Comparison of ENCODE assay signal across 9 mouse cellular contexts in the genomic region with DNA sequence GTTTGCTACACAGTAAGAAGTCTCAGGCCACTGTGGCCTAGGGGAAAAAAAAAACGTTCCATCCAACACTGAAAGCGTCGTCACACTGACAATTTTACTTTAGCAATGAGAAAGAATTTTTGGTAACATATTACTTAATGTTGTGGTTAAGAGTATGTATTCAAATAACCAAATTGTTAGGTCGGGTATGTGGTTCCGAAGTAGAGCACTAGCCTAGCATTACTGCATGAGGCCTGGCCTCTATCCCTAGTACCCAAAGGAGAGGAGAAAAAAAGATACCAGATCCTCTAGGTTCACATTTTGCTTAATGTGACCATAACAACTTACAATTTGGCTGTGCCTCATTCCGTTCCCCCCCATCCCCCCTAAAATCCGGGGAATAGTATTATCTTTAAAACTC. TPM values are rescaled to one million over a fixed set of nuclear protein-coding genes. Genes with fewer than 3 reads are reported as not detected.
DNase-seq lines count a peak whose midpoint lies in the region; ATAC-seq and TF ChIP-seq lines count a peak whose summit lies in the region.
"Had no signal": no experiment of that assay in that cellular context is flagged by ENCODE, and none has a peak within 500 bp of the region (broad histone marks: within the 10 kb centered on the region; RNA-seq: fewer than 3 reads in every experiment).

No protein-coding gene starts in this region.

- H3K9ac ChIP-seq in ES-E14 (ENCODE audit: insufficient read depth, low read depth, low read length, poor library complexity, severe bottlenecking): peak overlapping the region; percentile 92; the same call in 1 of the 2 replicates
- H3K9ac ChIP-seq in forebrain, embryonic 13.5 days: peak overlapping the region; percentile 96
- peak overlapping the region; percentile 81 for H3K9ac ChIP-seq in limb, embryonic 14.5 days (ENCODE audit: low read depth, low read length, severe bottlenecking)

- no peaks in the 10 kb centered on the region for H3K4me1 ChIP-seq in ES-E14 (ENCODE audit: control insufficient read depth in 2 of 2, insufficient read depth in 2 of 2, low read length in 2 of 2, poor library complexity in 1 of 2)
- H3K4me1 ChIP-seq in forebrain, embryonic 13.5 days: peaks cover 13% of the 10 kb centered on the region
- peaks cover 7% of the 10 kb centered on the region for H3K4me1 ChIP-seq in limb, embryonic 14.5 days (ENCODE audit: control insufficient read depth, insufficient read depth, low read length)

- peak overlapping the region; percentile 16; the same call in 1 of the 2 replicates for H3K27ac ChIP-seq in ES-E14 (ENCODE audit: insufficient read depth, low read depth, low read length, poor library complexity, severe bottlenecking)
- peak overlapping the region; percentile 88 for H3K27ac ChIP-seq in forebrain, embryonic 13.5 days
- peak overlapping the region; percentile 85 for H3K27ac ChIP-seq in limb, embryonic 14.5 days (replicated peaks; ENCODE audit: low read depth, low read length)

- 19% methylated on average over 7 of the region's 7 CpGs for WGBS in forebrain, embryonic 13.5 days
- WGBS in limb, embryonic 14.5 days: 17% methylated on average over 7 of the region's 7 CpGs

- in situ Hi-C loops in ES-E14 (cut with MboI; ENCODE audit: low sequenced_read_pairs in 2 of 2, unreplicated experiment in 2 of 2): no loop called here

- peak overlapping the region; percentile 99 for H3K4me2 ChIP-seq in forebrain, embryonic 13.5 days
- H3K4me2 ChIP-seq in limb, embryonic 14.5 days (replicated peaks; ENCODE audit: low read depth, low read length, severe bottlenecking): peak overlapping the region; percentile 62

- no peaks in the 10 kb centered on the region for H3K36me3 ChIP-seq in ES-E14 (ENCODE audit: control insufficient read depth, insufficient read depth, low read length, poor library complexity, severe bottlenecking)
- no peaks in the 10 kb centered on the region for H3K36me3 ChIP-seq in forebrain, embryonic 13.5 days (ENCODE audit: poor library complexity, severe bottlenecking)
- no peaks in the 10 kb centered on the region for H3K36me3 ChIP-seq in limb, embryonic 14.5 days (ENCODE audit: control insufficient read depth, insufficient read depth, low read length)

- DNase-seq in kidney, adult 9 months: peak; percentile 14
- no peak for DNase-seq in kidney, postnatal 10 days
- no peak for DNase-seq in ES-E14 (ENCODE audit: low read depth, low spot score)
- DNase-seq in limb, embryonic 14.5 days (ENCODE audit: low spot score): peak; percentile 25
- DNase-seq in retina, postnatal 1 day: peak; percentile 16
- no peak for DNase-seq in urinary bladder, postnatal 36 days (ENCODE audit: low spot score in 2 of 2)
- no peak for DNase-seq in cerebellum, adult 8-10 months

- H3K27me3 ChIP-seq in forebrain, embryonic 13.5 days: no peaks in the 10 kb centered on the region
- no peaks in the 10 kb centered on the region for H3K27me3 ChIP-seq in limb, embryonic 14.5 days (ENCODE audit: control insufficient read depth, insufficient read depth, low read length)

- ATAC-seq in forebrain, embryonic 13.5 days: no peak
- no peak for ATAC-seq in limb, embryonic 14.5 days (ENCODE audit: low FRiP score, low read depth)

- no peak for TF ChIP-seq POLR2A in limb, embryonic 14.5 days (IDR thresholded peaks at IDR 0.05; ENCODE audit: borderline replicate concordance, extremely low read depth, insufficient read depth, insufficient read length)

- no peaks in the 10 kb centered on the region for H3K9me3 ChIP-seq in ES-E14 (ENCODE audit: control insufficient read depth, insufficient read depth, low read depth, low read length)
- H3K9me3 ChIP-seq in forebrain, embryonic 13.5 days (replicated peaks): no peaks in the 10 kb centered on the region
- no peaks in the 10 kb centered on the region for H3K9me3 ChIP-seq in limb, embryonic 14.5 days (ENCODE audit: control insufficient read depth, low read length)

- H3K4me3 ChIP-seq in ES-E14 (ENCODE audit: insufficient read depth in 1 of 2, low read depth in 1 of 2, low read length in 2 of 2, poor library complexity in 1 of 2, severe bottlenecking in 1 of 2): peak overlapping the region; percentile 87 to 94
- peak overlapping the region; percentile 90 for H3K4me3 ChIP-seq in forebrain, embryonic 13.5 days
- peak overlapping the region; percentile 63 for H3K4me3 ChIP-seq in limb, embryonic 14.5 days (replicated peaks; ENCODE audit: low read length)

TF ChIP-seq in ES-E14, 5 proteins besides CTCF, POLR2A, EP300 and RAD21:
- TF ChIP-seq HCFC1 (IDR thresholded peaks at IDR 0.05; ENCODE audit: borderline replicate concordance, insufficient read depth, low read length) (no peak), MAFK (IDR thresholded peaks at IDR 0.05; ENCODE audit: insufficient read depth, low read depth, low read length) (no peak), ZNF384 (IDR thresholded peaks at IDR 0.05; ENCODE audit: low read depth, low read length) (no peak), CHD2 (IDR thresholded peaks at IDR 0.05; ENCODE audit: low read depth, low read length) (no peak), ZC3H11A (IDR thresholded peaks at IDR 0.05; ENCODE audit: borderline replicate concordance, low read depth, low read length) (no peak)

RNA-seq across cellular contexts. Expression of gene Pdss2, which starts 0.8 kb away (rescaled TPM):
- total RNA-seq in ES-E14 (2012; rRNA removed): 16.6 and 18.8 TPM in 2 replicates
- 15.9 and 16.2 TPM in 2 replicates for polyA plus RNA-seq in forebrain, embryonic 13.5 days (2015; fragmentation: Nextera tagmentation; extraction: Ambion mirVana)
- 8.8 and 9.5 TPM in 2 replicates for polyA plus RNA-seq in limb, embryonic 14.5 days (2012; rRNA removed)
- polyA plus RNA-seq in limb, embryonic 14.5 days (2014; fragmentation: Nextera tagmentation; extraction: Ambion mirVana): 9.3 and 10.1 TPM in 2 replicates

RNA-seq across cellular contexts. Expression of gene 9030612E09Rik, which starts 46.0 kb away (rescaled TPM):
- not detected in 2 replicates for total RNA-seq in ES-E14 (2012; rRNA removed)
- 1.7 and 2.2 TPM in 2 replicates for polyA plus RNA-seq in forebrain, embryonic 13.5 days (2015; fragmentation: Nextera tagmentation; extraction: Ambion mirVana)
- 1.9 and 2.4 TPM in 2 replicates for polyA plus RNA-seq in limb, embryonic 14.5 days (2012; rRNA removed)
- 1.1 and 1.4 TPM in 2 replicates for polyA plus RNA-seq in limb, embryonic 14.5 days (2014; fragmentation: Nextera tagmentation; extraction: Ambion mirVana)
- total RNA-seq: neutrophil, adult 5-6 weeks had no signal

RNA-seq across cellular contexts. Expression of gene Sobp, which starts 46.1 kb away (rescaled TPM):
- total RNA-seq in ES-E14 (2012; rRNA removed): 0.31 and 0.42 TPM in 2 replicates
- 9.0 and 9.3 TPM in 2 replicates for polyA plus RNA-seq in forebrain, embryonic 13.5 days (2015; fragmentation: Nextera tagmentation; extraction: Ambion mirVana)
- polyA plus RNA-seq in limb, embryonic 14.5 days (2012; rRNA removed): 6.2 and 7.6 TPM in 2 replicates
- polyA plus RNA-seq in limb, embryonic 14.5 days (2014; fragmentation: Nextera tagmentation; extraction: Ambion mirVana): 4.9 TPM in 2 replicates
- total RNA-seq: neutrophil, adult 5-6 weeks had no signal

Comparison
In these comparisons a context has a peak if more than half of its experiments do, and no peak if none do; other contexts are left out.
1. DNase-seq: peak in kidney, adult 9 months (single experiment), limb, embryonic 14.5 days (single experiment) and retina, postnatal 1 day (single experiment); none in kidney, postnatal 10 days (single experiment), ES-E14 (single experiment), urinary bladder, postnatal 36 days (0 of 2) and cerebellum, adult 8-10 months (single experiment).
2. H3K27ac ChIP-seq: peak in every context shown above with its lines; median percentile 88 in forebrain, embryonic 13.5 days; 85 in limb, embryonic 14.5 days; 16 in ES-E14.
3. Peak in every context shown above with its lines, with median percentiles within 50 percentile points of each other: H3K4me3 ChIP-seq and H3K9ac ChIP-seq.